Mouse (Mus musculus) stomach, embryonic 16.5 days (tissue): ENCODE results near the gene N4bp1. TPM values are rescaled to one million over a fixed set of nuclear protein-coding genes. Genes with fewer than 3 reads are reported as not detected.

Source experiments
- ATAC-seq: fragments of 200-750 bp; cut with Nextera tagmentation; 2 replicates; pipeline ENCODE4 v1.8.0; 2017; ENCODE audit warnings: moderate number of reproducible peaks, moderate TSS enrichment; ENCODE audit not compliant: insufficient read depth, low FRiP score
- H3K27ac ChIP-seq: fragments of 300-500 bp; sonication (generic); 2 replicates; pipeline ENCODE4 v1.5.1; 2014; ENCODE audit warnings: low read length
- H3K27me3 ChIP-seq: fragments of 300-500 bp; sonication (generic); 2 replicates; pipeline ENCODE4 v1.6.1; 2014; ENCODE audit warnings: low read length, control low read depth, mixed read lengths; ENCODE audit not compliant: control insufficient read depth, insufficient read depth
- H3K36me3 ChIP-seq: fragments of 300-500 bp; sonication (generic); 2 replicates; pipeline ENCODE4 v1.6.1; 2014; ENCODE audit warnings: low read length; ENCODE audit not compliant: control insufficient read depth, insufficient read depth
- H3K4me1 ChIP-seq: fragments of 300-500 bp; sonication (generic); 2 replicates; pipeline ENCODE4 v1.6.1; 2014; ENCODE audit warnings: low read length, control low read depth, mixed read lengths; ENCODE audit not compliant: control insufficient read depth, insufficient read depth
- H3K4me2 ChIP-seq: fragments of 300-500 bp; sonication (generic); 2 replicates; pipeline ENCODE4 v1.6.1; 2014; ENCODE audit warnings: low read depth, low read length, mixed read lengths
- H3K4me3 ChIP-seq: fragments of 300-500 bp; sonication (generic); replicated peaks from 2 replicates; pipeline ENCODE4 v1.5.1; 2014; ENCODE audit warnings: mild to moderate bottlenecking, low read length
- H3K9ac ChIP-seq: fragments of 300-500 bp; sonication (generic); 2 replicates; pipeline ENCODE4 v1.6.1; 2014; ENCODE audit warnings: low read length
- H3K9me3 ChIP-seq: fragments of 300-500 bp; sonication (generic); replicated peaks from 2 replicates; pipeline ENCODE4 v1.6.1; 2016; ENCODE audit warnings: low read length, control low read depth; ENCODE audit not compliant: control insufficient read depth
- WGBS: fragments of 180-500 bp; shearing (Covaris S2); extraction: QIAGEN DNeasy Blood & Tissue Kit; methylation state at CpG from one replicate; pipeline ENCODE4 v1.1.7; 2014; 5-methylcytosine and 5-hydroxymethylcytosine counted together
- polyA plus RNA-seq: library from polyadenylated mRNA; unstranded; fragments of >200 nt; fragmentation: Nextera tagmentation; extraction: Ambion mirVana; gene quantifications from 2 replicates; pipeline ENCODE4 v1.2.1, GENCODE M21; 2015

The N4bp1 gene
- polyA plus RNA-seq, 1 experiment from 2014 or later = 6.8 TPM

DNA sequence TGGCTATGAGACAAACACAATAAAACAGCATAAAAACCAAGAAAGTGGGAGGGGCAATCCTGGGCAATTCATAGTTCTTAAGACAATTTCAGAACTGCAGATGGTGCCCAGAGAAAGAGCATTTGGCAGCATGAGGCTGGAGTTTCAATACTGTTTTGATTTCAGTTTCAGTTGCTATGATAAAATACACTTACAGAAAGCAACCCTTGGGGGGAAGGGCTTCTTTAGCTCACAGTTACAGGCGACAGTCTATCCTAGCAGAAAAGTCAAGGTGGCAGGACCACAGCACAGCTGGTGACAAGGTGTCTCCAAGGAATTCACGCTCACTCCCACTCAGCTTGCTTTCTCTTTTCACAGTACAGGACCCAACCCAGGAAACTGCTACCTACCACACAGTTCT, 14.3 kb downstream of the N4bp1 start:
- Histone ChIP-seq H3K4me1 (peaks cover 16% of the 10 kb centered on the region), H3K9me3 (no peaks in the 10 kb centered on the region), H3K9ac (no peak overlapping the region), H3K4me3 (no peak overlapping the region), H3K4me2 (no peak overlapping the region), H3K27me3 (no peaks in the 10 kb centered on the region), H3K36me3 (no peaks in the 10 kb centered on the region), H3K27ac (no peak overlapping the region)
- no peak for ATAC-seq
- 62% methylated on average over 2 of the region's 2 CpGs for WGBS

- Histone ChIP-seq H3K9ac (no peak overlapping the region), H3K9me3 (no peaks in the 10 kb centered on the region), H3K27me3 (no peaks in the 10 kb centered on the region), H3K4me3 (no peak overlapping the region), H3K27ac (no peak overlapping the region), H3K4me1 (peaks cover 14% of the 10 kb centered on the region), H3K4me2 (no peak overlapping the region), H3K36me3 (no peaks in the 10 kb centered on the region)
- no peak for ATAC-seq
- WGBS = 87% methylated on average over 3 of the region's 3 CpGs
Observed at GRCm38 (mm10) chr8:86868041-86868440, 17.0 kb downstream of the N4bp1 start.

DNA sequence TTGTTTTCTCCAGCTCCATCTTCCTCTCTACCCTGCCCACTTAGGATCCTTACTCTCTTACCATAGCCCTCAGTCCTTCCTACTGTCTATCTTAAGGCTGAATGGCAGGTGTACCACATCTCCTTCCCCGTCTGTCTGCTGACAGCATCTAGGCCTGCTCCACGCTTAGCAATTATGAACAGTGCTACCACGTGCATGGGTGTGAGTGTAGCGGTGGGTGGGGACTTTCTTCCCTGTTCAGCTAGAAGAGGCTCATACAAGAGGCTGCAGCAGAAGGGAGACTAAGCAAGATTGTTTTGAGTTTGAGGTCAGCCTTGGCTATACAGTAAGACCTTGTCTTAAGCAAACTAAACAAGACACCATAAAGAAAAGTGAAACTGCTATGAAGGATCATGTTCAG, 20.3 kb downstream of the N4bp1 start:
- H3K27ac ChIP-seq = no peak overlapping the region
- WGBS = 55% methylated on average over 4 of the region's 4 CpGs
- H3K4me3 ChIP-seq = no peak overlapping the region
- no peaks in the 10 kb centered on the region for H3K36me3 ChIP-seq
- H3K27me3 ChIP-seq = no peaks in the 10 kb centered on the region
- no peak overlapping the region for H3K4me2 ChIP-seq
- H3K4me1 ChIP-seq = peaks cover 7% of the 10 kb centered on the region; the same call in 1 of the 2 replicates
- H3K9ac ChIP-seq = no peak overlapping the region
- H3K9me3 ChIP-seq = no peaks in the 10 kb centered on the region
- ATAC-seq = no peak

- H3K36me3 ChIP-seq = no peaks in the 10 kb centered on the region
- no peak overlapping the region for H3K27ac ChIP-seq
- no peak overlapping the region for H3K4me3 ChIP-seq
- no peaks in the 10 kb centered on the region for H3K9me3 ChIP-seq
- H3K27me3 ChIP-seq = no peaks in the 10 kb centered on the region
- H3K4me2 ChIP-seq = no peak overlapping the region
- peaks cover 7% of the 10 kb centered on the region; the same call in 1 of the 2 replicates for H3K4me1 ChIP-seq
- 73% methylated on average over 4 of the region's 4 CpGs for WGBS
- no peak overlapping the region for H3K9ac ChIP-seq
- ATAC-seq = no peak
Observed at GRCm38 (mm10) chr8:86862837-86863236, 22.2 kb downstream of the N4bp1 start.

DNA sequence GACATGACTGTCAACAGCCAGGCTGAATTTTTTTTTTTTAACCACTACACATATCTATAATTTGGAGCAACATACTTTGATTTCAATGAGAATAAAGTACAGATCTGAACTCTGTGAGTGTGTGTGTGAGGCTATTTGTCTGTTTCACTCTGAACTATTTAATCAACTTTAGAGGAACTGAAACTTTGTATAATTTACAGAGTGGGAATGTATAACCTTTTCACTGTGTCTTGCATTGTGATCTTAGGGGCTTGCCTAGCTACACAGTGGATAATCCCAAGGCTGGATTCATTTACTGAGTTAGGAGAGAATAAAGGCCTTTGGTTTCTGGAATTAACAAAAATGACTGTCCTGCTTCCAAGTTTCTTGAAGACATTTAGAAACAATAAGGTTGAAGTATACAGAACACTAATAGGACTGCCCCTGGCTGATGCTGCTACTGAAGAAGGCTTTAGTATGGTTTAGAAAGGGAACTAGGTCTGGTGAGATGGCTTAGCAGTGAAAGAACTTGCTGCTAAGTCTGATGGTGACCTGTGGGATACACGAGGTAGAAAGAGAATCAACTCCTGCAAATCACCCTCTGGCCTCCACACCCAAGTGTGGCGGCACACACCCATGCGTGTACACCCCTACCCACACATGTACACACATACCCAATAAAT, 22.8 kb downstream of the N4bp1 start:
- Histone ChIP-seq H3K4me3 (no peak overlapping the region), H3K9me3 (no peaks in the 10 kb centered on the region), H3K36me3 (no peaks in the 10 kb centered on the region), H3K4me2 (no peak overlapping the region), H3K4me1 (peaks cover 7% of the 10 kb centered on the region; the same call in 1 of the 2 replicates), H3K27me3 (no peaks in the 10 kb centered on the region), H3K27ac (no peak overlapping the region), H3K9ac (no peak overlapping the region)
- WGBS = 79% methylated on average over 3 of the region's 3 CpGs
- no peak for ATAC-seq

GRCm38 (mm10) chr8:86861516-86861915, 23.5 kb downstream of the N4bp1 start:
- Histone ChIP-seq H3K9ac (no peak overlapping the region), H3K36me3 (no peaks in the 10 kb centered on the region), H3K4me3 (no peak overlapping the region), H3K27ac (no peak overlapping the region), H3K4me1 (peaks cover 7% of the 10 kb centered on the region; the same call in 1 of the 2 replicates), H3K27me3 (no peaks in the 10 kb centered on the region), H3K4me2 (no peak overlapping the region), H3K9me3 (no peaks in the 10 kb centered on the region)
- WGBS = 78% methylated on average over 7 of the region's 7 CpGs
- no peak for ATAC-seq

- WGBS = 80% methylated on average over 6 of the region's 7 CpGs
- no peak overlapping the region for H3K27ac ChIP-seq
- H3K36me3 ChIP-seq = peaks cover 3% of the 10 kb centered on the region; the same call in 1 of the 2 replicates
- ATAC-seq = no peak
- H3K9ac ChIP-seq = no peak overlapping the region
- no peak overlapping the region for H3K4me3 ChIP-seq
- no peaks in the 10 kb centered on the region for H3K27me3 ChIP-seq
- no peak overlapping the region for H3K4me2 ChIP-seq
- no peaks in the 10 kb centered on the region for H3K9me3 ChIP-seq
- peaks cover 6% of the 10 kb centered on the region; the same call in 1 of the 2 replicates for H3K4me1 ChIP-seq
Observed at GRCm38 (mm10) chr8:86856248-86856647, 28.8 kb downstream of the N4bp1 start.

GRCm38 (mm10) chr8:86854686-86855085, 30.4 kb downstream of the N4bp1 start:
- no peak overlapping the region for H3K9ac ChIP-seq
- peaks cover 6% of the 10 kb centered on the region; the same call in 1 of the 2 replicates for H3K4me1 ChIP-seq
- no peaks in the 10 kb centered on the region for H3K27me3 ChIP-seq
- WGBS = 65% methylated on average over 11 of the region's 11 CpGs
- H3K9me3 ChIP-seq = no peaks in the 10 kb centered on the region
- no peak overlapping the region for H3K27ac ChIP-seq
- H3K4me3 ChIP-seq = no peak overlapping the region
- no peak overlapping the region for H3K4me2 ChIP-seq
- ATAC-seq = no peak
- peaks cover 3% of the 10 kb centered on the region; the same call in 1 of the 2 replicates for H3K36me3 ChIP-seq

- 63% methylated on average over 2 of the region's 2 CpGs for WGBS
- no peak for ATAC-seq
- Histone ChIP-seq H3K27ac (no peak overlapping the region), H3K9me3 (no peaks in the 10 kb centered on the region), H3K4me3 (no peak overlapping the region), H3K27me3 (no peaks in the 10 kb centered on the region), H3K9ac (no peak overlapping the region), H3K4me1 (peaks cover 6% of the 10 kb centered on the region; the same call in 1 of the 2 replicates), H3K4me2 (no peak overlapping the region), H3K36me3 (peaks cover 3% of the 10 kb centered on the region; the same call in 1 of the 2 replicates)
Observed at GRCm38 (mm10) chr8:86853989-86854373, 31.1 kb downstream of the N4bp1 start.
